Mouse (Mus musculus): ENCODE data around the gene Mup4. TPM values are rescaled to one million over a fixed set of nuclear protein-coding genes. Genes with fewer than 3 reads are reported as not detected.

Gene Mup4
- not detected for polyA plus RNA-seq (2014; fragmentation: Illumina TruSeq; extraction: RNeasy Lipid Tissue Mini Kit (QIAGEN cat#74804); ENCODE audit: low read depth, low replicate concordance)

GRCm38 (mm10) chr4:59960610-59961009, at the start of gene Mup4:
Mup4 (minus strand) TSS chr4:59960710.

GRCm38 (mm10) chr4:59963405-59964344, 3.2 kb upstream of the Mup4 start, which contains the start of gene Mup6:
Mup6 (plus strand) TSS chr4:59964294.

GRCm38 (mm10) chr4:59914608-59915403, 45.7 kb downstream of the Mup4 start, which contains the start of gene Slc46a2:
Slc46a2 (minus strand) TSS chr4:59915056.

Other genes with a start within 250 kb of the Mup4 start
- 37.7 TPM for gene Inip, start 159.1 kb downstream of the Mup4 start, polyA plus RNA-seq (2014; fragmentation: Illumina TruSeq; extraction: RNeasy Lipid Tissue Mini Kit (QIAGEN cat#74804); ENCODE audit: low read depth, low replicate concordance)
- gene Snx30, start 154.9 kb downstream of the Mup4 start, polyA plus RNA-seq (2014; fragmentation: Illumina TruSeq; extraction: RNeasy Lipid Tissue Mini Kit (QIAGEN cat#74804); ENCODE audit: low read depth, low replicate concordance), result 6.2 TPM
- gene Slc46a2, start 45.7 kb downstream of the Mup4 start, polyA plus RNA-seq (2014; fragmentation: Illumina TruSeq; extraction: RNeasy Lipid Tissue Mini Kit (QIAGEN cat#74804); ENCODE audit: low read depth, low replicate concordance), result not detected
- not detected for gene Mup6, start 3.6 kb upstream of the Mup4 start, polyA plus RNA-seq (2014; fragmentation: Illumina TruSeq; extraction: RNeasy Lipid Tissue Mini Kit (QIAGEN cat#74804); ENCODE audit: low read depth, low replicate concordance)
- gene Mup7, start 109.8 kb upstream of the Mup4 start, polyA plus RNA-seq (2014; fragmentation: Illumina TruSeq; extraction: RNeasy Lipid Tissue Mini Kit (QIAGEN cat#74804); ENCODE audit: low read depth, low replicate concordance), result not detected
- not detected for gene Mup2, start 193.6 kb upstream of the Mup4 start, polyA plus RNA-seq (2014; fragmentation: Illumina TruSeq; extraction: RNeasy Lipid Tissue Mini Kit (QIAGEN cat#74804); ENCODE audit: low read depth, low replicate concordance)